Mouse (Mus musculus) retina, adult 2 months (tissue): ENCODE measurements around the gene Bnipl.

Experiments
- DNase-seq: peaks from one replicate; pipeline ENCODE4 v3.0.0-alpha.2; 2012; ENCODE audit warnings: low read depth, low spot score

Bnipl gene

GRCm38 (mm10) chr3:95237541-95238099 lies 13.4 kb downstream of the Bnipl start:
- no peak for DNase-seq

DNA sequence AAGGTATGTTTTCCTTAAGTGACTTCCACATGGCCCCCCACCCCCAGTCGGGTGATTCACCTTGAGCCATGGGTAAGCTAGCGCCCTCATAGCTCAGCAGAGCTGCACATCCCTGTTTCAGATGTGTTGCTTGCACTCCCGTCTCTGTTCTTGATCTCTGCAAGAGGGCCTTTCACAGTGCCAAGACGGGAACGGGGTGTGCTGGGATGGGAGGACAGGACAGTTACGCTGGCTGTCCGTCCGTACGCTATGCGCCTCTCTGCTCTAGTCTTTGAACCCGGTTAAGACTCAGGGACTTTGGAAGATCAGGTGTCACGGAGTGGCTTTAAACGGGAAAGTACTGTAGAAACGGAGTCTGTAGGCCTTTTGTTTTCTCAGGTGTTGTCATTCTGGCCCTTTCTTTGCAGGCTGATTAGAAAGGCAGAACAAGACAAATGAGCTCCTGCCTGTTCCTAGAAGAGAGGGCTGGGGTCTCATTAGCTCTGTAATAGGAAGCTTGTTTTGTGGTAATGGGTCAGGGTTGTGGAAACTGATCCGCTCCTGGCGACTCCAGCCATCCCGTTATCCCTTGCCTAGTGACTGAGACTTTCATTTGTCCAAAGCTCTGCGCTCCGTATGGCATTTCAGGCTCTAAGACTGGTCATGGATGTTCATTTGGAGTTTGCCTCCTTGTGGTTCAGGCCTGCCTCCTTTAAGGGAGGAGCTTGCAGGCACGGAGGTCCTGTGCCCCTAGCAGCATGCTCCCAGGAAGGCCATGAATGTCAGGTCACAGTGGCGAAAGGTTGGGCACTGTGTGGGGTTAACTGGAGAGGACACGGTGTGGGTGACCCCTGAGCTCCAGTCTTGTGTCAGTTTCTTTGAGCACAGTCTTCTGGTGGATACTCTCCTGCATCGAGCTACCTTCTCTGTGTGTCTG lies 15.3 kb downstream of the Bnipl start:
- DNase-seq, result no peak

DNA sequence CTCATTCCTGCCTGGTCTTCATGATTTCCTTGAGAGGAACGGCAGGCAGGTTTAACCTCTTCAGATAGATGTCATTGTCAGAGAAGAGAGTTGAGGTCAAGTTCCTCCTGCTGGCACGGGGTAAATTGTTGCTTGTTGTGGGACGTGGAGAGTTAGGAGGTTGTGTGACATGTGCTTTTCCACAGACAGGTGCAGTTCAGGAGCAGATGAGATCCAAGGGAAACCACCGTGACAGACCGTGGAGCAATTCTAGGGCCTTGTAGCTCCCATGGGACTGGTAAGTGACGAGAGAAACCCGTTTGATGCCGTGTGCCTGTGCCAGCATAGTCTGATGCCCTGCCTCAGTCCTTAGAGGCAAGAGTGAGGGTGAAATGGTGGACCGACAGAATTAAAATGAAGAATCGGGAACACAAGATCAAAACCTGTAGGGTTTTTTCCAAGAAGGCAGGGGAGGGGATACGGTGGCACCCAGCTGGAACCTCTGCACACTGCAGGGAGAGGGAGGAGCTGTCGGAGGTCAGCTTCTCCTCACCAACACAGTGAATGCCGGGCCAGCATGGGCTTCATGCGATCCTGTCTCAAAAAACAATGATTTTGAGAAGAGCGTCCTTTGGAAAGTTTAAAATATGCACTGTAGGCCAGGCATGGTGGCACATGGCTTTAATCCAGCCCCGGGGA lies 17.6 kb downstream of the Bnipl start:
- DNase-seq, result no peak

DNA sequence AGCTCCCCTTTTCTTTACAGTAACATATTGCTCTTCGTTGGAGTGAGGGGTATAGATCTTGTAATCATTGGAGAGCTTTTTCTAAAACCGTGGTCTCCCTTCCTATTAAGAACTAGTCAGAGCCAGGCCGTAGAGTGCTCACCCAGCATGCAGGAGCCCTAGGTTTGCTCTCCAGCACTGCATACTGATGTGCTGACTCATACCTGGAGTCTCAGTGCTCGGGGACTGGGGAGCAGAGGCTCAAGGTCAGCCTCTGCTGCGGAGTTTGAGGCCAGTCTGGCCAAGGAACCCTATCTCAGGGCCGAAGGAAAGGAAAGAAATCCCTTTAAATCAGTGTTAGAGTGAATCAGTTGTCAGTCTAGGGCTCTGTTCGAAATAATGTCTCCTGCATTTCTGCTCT lies 18.2 kb downstream of the Bnipl start:
- DNase-seq, result no peak

- DNase-seq, result no peak
Measured at GRCm38 (mm10) chr3:95231298-95232221, 19.4 kb downstream of the Bnipl start, which contains the start of gene Mllt11. TSS of gene Mllt11 (minus strand) at chr3:95232171.

DNA sequence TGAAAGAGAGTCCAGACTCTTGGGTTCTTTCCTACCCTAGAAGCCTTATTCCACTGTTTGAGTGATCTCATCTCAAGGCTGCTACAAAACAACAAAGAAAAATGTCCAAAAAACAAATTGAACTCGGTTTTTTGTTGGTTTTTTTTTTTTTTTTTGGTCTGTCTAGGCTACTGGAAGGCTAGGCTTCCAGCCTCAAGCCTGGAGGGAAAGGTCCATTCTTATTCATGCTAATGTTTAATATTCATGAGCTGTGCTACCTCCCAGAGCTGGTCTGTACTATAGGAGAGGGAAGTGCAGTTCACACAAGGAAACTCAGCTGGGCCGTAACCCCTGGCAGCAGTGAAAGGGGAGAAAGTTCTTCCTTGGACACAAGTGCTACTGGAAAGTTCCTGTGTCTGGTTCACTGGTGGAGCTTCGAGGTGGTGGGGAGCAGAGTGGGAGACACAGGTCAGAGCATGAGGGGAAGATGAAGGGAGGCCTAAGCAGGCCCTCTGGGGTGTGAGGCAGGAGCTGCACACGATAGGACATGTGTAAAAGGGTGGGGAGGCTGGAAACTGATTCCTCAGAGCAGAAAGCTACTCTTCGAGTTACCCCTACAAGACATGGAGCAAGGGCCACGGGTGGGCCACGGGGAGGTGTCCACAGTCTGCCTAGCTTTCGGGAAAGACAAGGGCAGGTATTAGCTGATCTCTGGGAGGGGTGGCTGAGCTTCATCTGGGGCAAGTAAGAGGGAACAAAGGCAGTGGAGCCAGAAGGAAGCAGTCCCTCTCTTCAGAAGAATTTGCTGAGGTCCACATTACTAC lies 20.3 kb downstream of the Bnipl start:
- no peak for DNase-seq

- DNase-seq, result no peak
Measured at GRCm38 (mm10) chr3:95229781-95230494, 21.1 kb downstream of the Bnipl start.

DNA sequence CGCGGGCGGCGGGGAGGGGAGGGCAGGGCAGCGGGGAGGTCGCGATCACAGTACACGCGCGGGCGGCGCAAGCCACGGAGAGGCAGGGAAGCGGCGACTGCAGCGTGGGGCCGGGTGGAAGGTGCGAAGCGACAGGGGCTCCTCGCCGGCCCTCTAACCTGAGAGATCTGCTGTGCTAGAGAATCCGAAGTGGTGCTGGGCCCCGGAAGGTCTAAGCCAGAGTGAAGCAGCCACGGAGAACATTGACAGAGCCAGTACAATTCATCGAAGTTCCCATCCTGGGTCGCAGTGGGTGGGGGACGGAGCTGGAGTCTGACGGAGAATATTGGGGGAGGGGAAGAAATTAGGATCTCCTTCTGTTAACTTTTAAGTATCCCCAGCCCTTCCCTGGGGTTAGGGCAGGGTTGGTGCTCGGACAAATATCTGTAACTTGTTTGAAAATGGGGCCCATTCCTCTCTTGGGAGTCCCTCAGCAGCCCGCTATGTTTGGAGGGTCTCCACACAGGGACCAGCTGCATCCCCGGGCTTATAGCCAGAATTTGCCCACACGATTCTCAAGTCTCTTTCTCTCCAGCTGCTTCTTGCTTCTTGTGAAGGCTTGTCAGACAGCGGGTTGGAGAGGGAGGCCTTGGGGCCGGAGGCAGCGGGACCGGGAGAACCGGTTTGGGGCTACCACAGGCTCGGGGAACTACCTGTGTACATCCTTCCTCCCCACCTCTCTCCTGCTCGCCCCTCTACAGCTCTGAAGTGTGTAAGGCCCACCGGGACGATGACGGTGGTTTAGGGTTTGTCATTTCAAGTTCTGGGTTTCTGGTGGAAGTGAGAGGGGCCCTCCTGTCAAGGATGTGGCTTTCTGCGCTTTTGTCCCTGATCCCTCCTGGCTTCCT lies 21.9 kb downstream of the Bnipl start:
- DNase-seq, result no peak

DNA sequence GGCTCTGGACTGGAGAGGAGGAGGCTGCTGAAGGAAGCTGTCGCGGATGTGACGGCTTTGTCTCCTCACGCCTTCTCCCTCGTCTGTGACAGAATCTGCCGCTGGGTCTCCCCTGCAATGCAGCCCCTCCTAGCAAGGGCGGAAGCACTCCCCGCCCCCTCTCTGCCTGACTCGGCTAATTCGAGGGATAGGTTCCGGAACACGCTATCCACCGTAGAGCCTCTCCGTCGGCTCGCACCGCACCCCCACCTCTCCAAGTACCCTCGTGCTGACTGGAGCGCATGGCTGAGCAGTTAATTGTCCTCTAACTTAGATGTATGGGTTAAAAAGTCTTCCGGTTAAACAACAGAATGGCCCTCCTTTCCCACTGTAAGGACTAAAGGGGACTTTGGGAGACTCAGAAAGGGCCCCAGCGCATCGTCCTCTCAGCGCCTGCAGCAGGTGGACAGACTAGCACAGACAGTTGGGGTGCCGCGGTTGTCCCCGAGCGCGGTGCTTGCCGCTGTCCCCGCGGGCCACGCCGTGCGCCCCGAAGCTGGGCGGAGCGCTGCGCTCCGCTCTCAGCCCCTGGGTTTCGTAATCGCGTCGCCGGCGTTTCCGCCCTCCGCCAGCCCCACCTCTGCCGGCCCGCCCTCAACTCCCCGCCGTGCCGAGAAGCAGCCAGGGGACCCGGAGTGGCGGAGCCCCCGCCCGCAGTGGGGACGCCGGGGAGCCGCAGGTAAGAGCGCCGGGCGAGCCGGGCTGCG lies 22.7 kb downstream of the Bnipl start, which contains the start of gene Cdc42se1:
TSS of gene Cdc42se1 (plus strand) at position 585 of the 746 bp plus-strand sequence.
- peak; percentile 59 for DNase-seq

GRCm38 (mm10) chr3:95227214-95227613 lies 23.8 kb downstream of the Bnipl start:
- no peak for DNase-seq

- DNase-seq, result no peak
Measured at GRCm38 (mm10) chr3:95224295-95224694, 26.7 kb downstream of the Bnipl start.

DNA sequence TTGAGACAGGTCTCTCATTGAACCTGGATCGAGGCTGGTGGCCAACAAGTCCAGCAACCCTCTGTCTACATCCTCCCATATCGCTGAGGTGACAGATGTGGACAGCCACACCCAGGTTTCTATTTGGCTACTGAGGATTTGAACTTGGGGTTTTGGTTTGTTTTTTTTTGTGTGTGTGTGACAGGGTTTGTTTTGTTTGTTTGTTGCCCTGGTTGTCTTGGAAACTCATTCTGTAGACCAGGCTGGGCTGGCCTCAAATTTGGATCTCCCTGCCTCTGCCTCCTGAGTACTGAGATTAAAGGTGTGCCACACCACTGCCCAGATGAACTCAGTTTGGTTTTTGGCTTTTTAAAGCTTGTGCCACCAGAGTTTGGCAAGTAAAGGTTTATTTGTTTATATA lies 28.0 kb downstream of the Bnipl start:
- DNase-seq, result no peak

- DNase-seq, result no peak
Measured at GRCm38 (mm10) chr3:95218466-95219137, 32.4 kb downstream of the Bnipl start.

- peak; percentile 80 for DNase-seq
Measured at GRCm38 (mm10) chr3:95217255-95218134, 33.5 kb downstream of the Bnipl start, which contains the start of gene Gabpb2. TSS of gene Gabpb2 (minus strand) at chr3:95217916.

GRCm38 (mm10) chr3:95216655-95217254 lies 34.2 kb downstream of the Bnipl start:
- no peak for DNase-seq

DNA sequence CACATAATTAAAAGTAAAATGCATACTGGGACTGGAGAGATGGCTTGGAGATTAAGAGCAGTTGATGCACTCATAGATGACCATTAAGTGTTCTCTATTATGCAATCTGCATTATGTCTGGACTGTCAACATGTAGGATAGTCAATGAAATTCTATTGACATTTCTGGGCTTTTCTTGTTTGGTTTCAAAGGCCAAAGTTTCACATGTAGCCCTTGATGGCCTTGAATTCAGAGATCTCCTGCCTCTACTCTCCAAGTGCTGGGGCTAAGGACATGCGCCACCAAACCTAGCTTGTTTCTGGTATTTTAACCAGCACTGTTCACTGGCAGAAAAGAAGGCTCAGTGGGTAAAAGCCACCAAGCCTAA lies 37.4 kb downstream of the Bnipl start:
- DNase-seq, result no peak
